Mouse (Mus musculus): ENCODE measurements around the gene Tbc1d5. TPM values are rescaled to one million over a fixed set of nuclear protein-coding genes. Genes with fewer than 3 reads are reported as not detected.

The Tbc1d5 gene
- polyA plus RNA-seq, 1 experiment from 2014 or later, result 10.5 TPM

DNA sequence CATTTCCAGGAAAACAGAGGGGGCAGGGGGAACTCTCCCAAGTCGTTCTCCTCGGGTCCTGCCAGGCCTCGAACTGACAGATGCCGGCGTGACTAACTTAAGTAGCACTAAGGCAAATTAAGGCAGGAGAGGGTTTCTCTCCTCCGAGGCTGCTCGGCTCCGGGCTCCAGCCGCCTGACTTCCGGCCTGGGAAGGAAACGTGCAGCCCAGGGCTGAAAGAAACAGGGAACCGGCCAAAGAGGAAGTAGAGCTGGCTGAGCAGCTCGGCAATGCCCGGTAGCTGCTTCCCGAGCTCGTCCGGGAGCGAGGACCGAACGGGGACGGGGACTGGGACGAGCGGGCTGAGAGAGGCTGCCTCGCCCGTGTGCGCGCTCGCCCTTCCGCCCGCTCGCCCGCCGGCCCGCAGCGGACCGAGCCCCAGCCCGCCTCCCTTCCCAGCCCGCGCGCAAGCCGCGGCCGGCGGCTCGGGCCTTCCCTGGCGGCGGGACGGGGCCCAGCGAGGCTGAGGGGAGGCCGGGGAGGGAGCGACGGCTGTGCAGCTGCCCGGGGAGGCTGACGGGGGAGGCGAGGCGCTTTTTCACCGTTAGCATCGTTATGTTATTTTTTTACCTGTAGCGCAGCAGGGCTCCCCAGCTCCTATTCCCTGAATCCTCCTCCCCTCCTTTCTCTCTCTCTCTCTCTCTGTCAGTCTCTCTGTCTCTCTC lies 509 bp downstream of the Tbc1d5 start:
- Histone ChIP-seq H3K27ac (peak overlapping the region; percentile 99), H3K4me2 (replicated peaks) (peak overlapping the region; percentile 74), H3K9me3 (replicated peaks) (no peaks in the 10 kb centered on the region), H3K4me3 (peak overlapping the region; percentile 83), H3K27me3 (no peaks in the 10 kb centered on the region), H3K36me3 (no peaks in the 10 kb centered on the region), H3K4me1 (peaks cover 7% of the 10 kb centered on the region), H3K9ac (peak overlapping the region; percentile 98)
- ATAC-seq (ENCODE audit: low FRiP score), result peak; percentile 86
- under 1% methylated on average over 53 of the region's 59 CpGs for WGBS

DNA sequence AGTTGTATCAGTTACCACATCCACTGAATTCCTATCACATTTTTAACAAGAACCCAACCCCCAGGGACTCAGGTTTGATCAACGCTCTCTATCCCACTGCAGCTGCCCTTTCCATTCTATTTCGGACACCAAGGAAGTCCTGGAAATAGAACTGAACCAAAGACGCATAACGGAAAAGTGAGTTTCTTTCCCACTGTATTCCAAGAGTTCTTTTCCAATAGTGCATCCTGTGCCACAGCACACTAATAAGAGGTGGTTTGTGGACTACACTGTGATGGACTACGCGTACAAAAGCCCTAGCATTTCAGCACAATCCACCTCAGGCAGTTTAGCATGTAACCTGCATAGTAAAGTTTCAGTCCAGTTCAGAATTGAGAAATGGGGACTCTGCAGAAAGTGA lies 1.2 kb downstream of the Tbc1d5 start:
- no peak for ATAC-seq (ENCODE audit: low FRiP score)
- Histone ChIP-seq H3K4me3 (peak overlapping the region; percentile 83), H3K4me2 (replicated peaks) (peak overlapping the region; percentile 74), H3K9me3 (replicated peaks) (no peaks in the 10 kb centered on the region), H3K9ac (peak overlapping the region; percentile 98), H3K4me1 (peaks cover 7% of the 10 kb centered on the region), H3K36me3 (no peaks in the 10 kb centered on the region), H3K27me3 (no peaks in the 10 kb centered on the region), H3K27ac (peak overlapping the region; percentile 99; the same call in 1 of the 2 replicates)
- WGBS, result 65% methylated on average over 6 of the region's 6 CpGs

DNA sequence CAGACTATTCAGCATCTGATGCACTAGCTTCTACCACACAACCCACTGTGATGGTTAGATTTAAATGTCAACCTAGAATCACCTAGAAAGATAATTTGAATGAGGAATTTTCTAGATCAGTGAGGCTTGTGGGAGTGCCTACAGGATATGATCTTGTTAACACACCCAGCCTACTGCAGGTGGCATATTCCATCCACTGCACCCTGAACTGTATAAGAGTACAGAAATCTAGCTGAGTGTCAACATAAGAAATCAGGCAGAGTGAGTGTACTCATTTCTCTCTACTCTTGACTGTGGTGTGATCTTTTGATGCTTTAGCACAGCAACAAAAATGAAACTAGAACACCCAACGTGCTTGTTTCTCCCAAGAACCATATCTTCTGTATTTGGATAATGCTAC lies 6.8 kb downstream of the Tbc1d5 start:
- H3K27me3 ChIP-seq, result no peaks in the 10 kb centered on the region
- no peak overlapping the region for H3K27ac ChIP-seq
- no peaks in the 10 kb centered on the region for H3K36me3 ChIP-seq
- H3K4me2 ChIP-seq (replicated peaks), result no peak overlapping the region
- H3K4me3 ChIP-seq, result no peak overlapping the region
- 88% methylated on average over 1 of the region's 1 CpGs for WGBS
- H3K4me1 ChIP-seq, result no peaks in the 10 kb centered on the region
- no peak for ATAC-seq (ENCODE audit: low FRiP score)
- no peak overlapping the region for H3K9ac ChIP-seq
- no peaks in the 10 kb centered on the region for H3K9me3 ChIP-seq (replicated peaks)

DNA sequence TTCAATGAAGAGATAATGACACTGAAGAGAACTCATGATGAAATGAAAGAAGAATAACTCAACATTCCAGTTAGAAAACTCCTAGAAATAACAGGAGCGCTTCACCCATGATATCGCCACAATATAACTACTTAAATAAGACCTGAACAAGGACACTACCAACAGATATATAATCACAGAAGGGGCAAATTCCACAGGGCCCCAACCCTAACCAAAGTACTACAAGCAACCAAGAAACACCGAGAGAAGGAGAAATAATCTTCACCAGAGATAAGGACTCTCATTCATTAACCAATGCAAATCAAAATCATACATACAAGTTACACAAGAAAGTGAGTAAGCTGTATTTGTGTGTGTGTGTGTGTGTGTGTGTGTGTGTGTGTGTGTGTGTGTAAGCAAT lies 7.6 kb downstream of the Tbc1d5 start:
- Histone ChIP-seq H3K9me3 (replicated peaks) (no peaks in the 10 kb centered on the region), H3K4me1 (no peaks in the 10 kb centered on the region), H3K4me3 (no peak overlapping the region), H3K4me2 (replicated peaks) (no peak overlapping the region), H3K36me3 (no peaks in the 10 kb centered on the region), H3K9ac (no peak overlapping the region), H3K27me3 (no peaks in the 10 kb centered on the region), H3K27ac (no peak overlapping the region)
- ATAC-seq (ENCODE audit: low FRiP score), result no peak
- 95% methylated on average over 3 of the region's 3 CpGs for WGBS

DNA sequence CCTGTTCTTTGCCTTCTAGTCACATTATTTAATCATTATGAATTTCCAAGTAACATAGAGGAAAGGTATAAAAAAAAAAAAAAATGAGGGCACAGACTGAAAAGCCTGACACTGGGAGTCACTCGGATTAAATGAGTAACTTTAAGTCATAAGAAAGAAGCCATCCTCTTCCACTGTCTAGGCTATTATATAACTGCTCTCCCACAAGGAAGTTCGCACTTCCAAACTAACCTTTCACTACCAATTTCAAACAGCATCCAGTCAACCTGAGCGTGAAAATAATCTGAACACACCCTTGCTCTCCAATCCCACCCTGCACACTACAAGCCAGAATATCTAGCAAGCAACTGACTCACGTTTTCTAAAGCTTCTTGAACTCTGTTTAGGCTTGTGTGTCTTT lies 9.2 kb downstream of the Tbc1d5 start:
- Histone ChIP-seq H3K4me3 (no peak overlapping the region), H3K9ac (no peak overlapping the region), H3K36me3 (no peaks in the 10 kb centered on the region), H3K4me1 (no peaks in the 10 kb centered on the region), H3K9me3 (replicated peaks) (no peaks in the 10 kb centered on the region), H3K27ac (no peak overlapping the region), H3K4me2 (replicated peaks) (no peak overlapping the region), H3K27me3 (no peaks in the 10 kb centered on the region)
- 85% methylated on average over 4 of the region's 4 CpGs for WGBS
- ATAC-seq (ENCODE audit: low FRiP score), result no peak

DNA sequence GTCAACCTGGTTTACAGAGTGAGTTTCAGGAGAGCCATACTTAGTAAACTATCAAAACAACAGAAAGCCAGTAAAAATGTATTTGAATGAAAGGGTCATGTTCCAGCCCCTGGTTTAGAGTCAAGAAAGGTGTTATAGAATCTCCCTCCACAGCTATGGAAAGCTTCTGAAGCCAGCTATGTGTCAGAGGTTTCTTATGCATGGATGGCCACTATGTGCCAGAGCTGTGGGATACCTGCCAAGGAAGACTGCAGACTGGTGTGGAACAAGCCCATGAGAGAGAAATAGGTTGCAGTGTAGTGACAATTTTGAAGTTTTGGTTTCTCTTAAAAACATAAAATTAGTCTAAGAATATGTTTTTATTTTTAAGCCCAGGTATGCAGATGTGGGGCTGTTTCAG lies 16.8 kb downstream of the Tbc1d5 start:
- no peaks in the 10 kb centered on the region for H3K9me3 ChIP-seq (replicated peaks)
- H3K27ac ChIP-seq, result no peak overlapping the region
- no peak overlapping the region for H3K4me3 ChIP-seq
- H3K36me3 ChIP-seq, result no peaks in the 10 kb centered on the region
- H3K27me3 ChIP-seq, result no peaks in the 10 kb centered on the region
- H3K4me2 ChIP-seq (replicated peaks), result no peak overlapping the region
- H3K4me1 ChIP-seq, result no peaks in the 10 kb centered on the region
- ATAC-seq (ENCODE audit: low FRiP score), result no peak
- no peak overlapping the region for H3K9ac ChIP-seq

DNA sequence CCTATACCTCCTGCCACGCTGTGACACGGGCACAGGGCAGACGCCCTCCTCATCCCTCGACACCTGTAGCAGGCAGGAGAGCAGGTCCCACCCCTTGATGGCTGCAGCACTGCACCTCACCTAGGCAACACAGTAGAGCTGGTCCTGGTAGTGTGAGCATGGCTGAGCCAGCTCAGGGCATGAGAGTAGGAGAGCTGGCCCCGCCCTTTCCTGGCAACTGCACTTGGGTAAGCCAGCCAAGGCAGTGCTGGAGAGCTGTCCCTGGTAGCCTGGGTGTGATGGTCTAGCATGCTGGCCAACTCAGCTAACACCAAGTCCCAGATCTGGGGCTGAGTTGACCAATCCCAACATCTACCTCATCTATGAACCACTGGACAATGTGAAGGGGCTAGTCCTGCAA lies 19.9 kb downstream of the Tbc1d5 start:
- ATAC-seq (ENCODE audit: low FRiP score), result no peak; the same call in 1 of the 2 replicates
- 89% methylated on average over 5 of the region's 5 CpGs for WGBS

DNA sequence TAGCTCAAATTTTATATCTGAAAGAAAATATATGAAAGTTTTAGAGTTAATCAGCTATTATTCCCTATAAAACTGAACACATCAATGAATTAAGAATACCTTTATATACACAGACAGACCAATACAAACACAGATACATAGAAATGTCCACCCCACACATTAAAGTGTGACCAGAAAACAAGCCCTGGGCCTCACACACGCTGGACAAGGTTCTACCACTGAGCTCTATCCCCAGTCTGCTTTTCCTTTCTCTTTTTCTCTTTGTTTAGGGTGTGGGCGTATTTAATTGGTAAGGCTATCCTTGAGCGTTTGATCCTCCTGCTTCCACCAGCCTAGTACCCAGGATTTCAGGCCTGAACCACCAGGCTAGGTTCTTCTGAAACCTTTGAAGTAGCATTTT lies 28.2 kb downstream of the Tbc1d5 start:
- Histone ChIP-seq H3K9me3 (replicated peaks) (no peaks in the 10 kb centered on the region), H3K36me3 (no peaks in the 10 kb centered on the region), H3K4me2 (replicated peaks) (no peak overlapping the region), H3K27ac (no peak overlapping the region), H3K4me1 (no peaks in the 10 kb centered on the region), H3K9ac (no peak overlapping the region), H3K4me3 (no peak overlapping the region), H3K27me3 (no peaks in the 10 kb centered on the region)
- WGBS, result 37% methylated on average over 3 of the region's 3 CpGs
- ATAC-seq (ENCODE audit: low FRiP score), result no peak

More for the DNA sequence above, 19.9 kb downstream of the Tbc1d5 start:
- Histone ChIP-seq H3K4me2 (replicated peaks) (no peak overlapping the region), H3K4me1 (no peaks in the 10 kb centered on the region), H3K9ac (no peak overlapping the region), H3K27ac (no peak overlapping the region), H3K9me3 (replicated peaks) (no peaks in the 10 kb centered on the region), H3K4me3 (no peak overlapping the region), H3K36me3 (no peaks in the 10 kb centered on the region), H3K27me3 (no peaks in the 10 kb centered on the region)

DNA sequence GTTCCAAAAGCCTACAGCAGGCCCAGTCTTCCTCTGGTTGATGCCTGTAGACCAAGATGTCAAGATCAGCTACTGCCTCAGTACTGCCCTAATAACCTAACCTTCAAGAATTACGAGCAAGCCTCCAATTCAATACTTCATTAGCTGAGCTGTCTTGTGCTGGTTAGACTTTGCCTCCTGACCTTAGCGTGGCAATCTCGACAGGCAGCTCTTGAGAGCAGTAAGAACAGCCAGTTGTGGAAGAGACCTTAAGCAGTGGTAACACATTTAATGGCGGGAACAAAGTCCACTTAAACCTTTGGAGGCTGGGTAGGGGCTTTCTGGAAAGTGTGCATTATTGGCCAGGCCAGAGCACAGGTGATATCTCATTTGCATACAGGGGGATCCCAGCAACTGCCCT lies 34.2 kb downstream of the Tbc1d5 start:
- H3K9ac ChIP-seq, result no peak overlapping the region
- WGBS, result 94% methylated on average over 4 of the region's 4 CpGs
- H3K4me1 ChIP-seq, result no peaks in the 10 kb centered on the region
- H3K27me3 ChIP-seq, result no peaks in the 10 kb centered on the region
- H3K9me3 ChIP-seq (replicated peaks), result no peaks in the 10 kb centered on the region
- H3K36me3 ChIP-seq, result no peaks in the 10 kb centered on the region
- H3K27ac ChIP-seq, result no peak overlapping the region
- no peak for ATAC-seq (ENCODE audit: low FRiP score)
- no peak overlapping the region for H3K4me2 ChIP-seq (replicated peaks)
- H3K4me3 ChIP-seq, result no peak overlapping the region

DNA sequence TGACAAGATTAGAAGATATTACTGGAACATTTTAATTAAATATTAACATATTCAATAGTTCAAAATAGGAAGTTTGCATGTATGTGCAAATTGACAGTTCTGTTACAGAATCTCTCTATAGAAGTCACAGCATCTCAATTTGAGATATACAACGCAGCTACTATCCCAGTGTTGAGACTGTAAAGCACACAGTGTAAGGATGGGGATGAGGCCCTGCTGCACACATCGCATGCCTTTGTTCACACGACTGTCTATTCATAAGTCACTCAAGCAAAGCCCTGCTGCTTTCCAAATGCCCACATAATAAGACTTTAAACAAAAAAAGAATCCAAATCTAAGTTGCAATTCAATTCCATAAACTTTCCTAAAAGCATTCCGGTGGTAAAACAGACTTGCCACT lies 37.1 kb downstream of the Tbc1d5 start:
- no peak overlapping the region for H3K4me2 ChIP-seq (replicated peaks)
- no peaks in the 10 kb centered on the region for H3K36me3 ChIP-seq
- H3K9ac ChIP-seq, result no peak overlapping the region
- H3K4me1 ChIP-seq, result no peaks in the 10 kb centered on the region
- H3K9me3 ChIP-seq (replicated peaks), result no peaks in the 10 kb centered on the region
- ATAC-seq (ENCODE audit: low FRiP score), result peak; percentile 58; the same call in 1 of the 2 replicates
- no peaks in the 10 kb centered on the region for H3K27me3 ChIP-seq
- WGBS, result 75% methylated on average over 4 of the region's 4 CpGs
- no peak overlapping the region for H3K27ac ChIP-seq
- H3K4me3 ChIP-seq, result no peak overlapping the region

DNA sequence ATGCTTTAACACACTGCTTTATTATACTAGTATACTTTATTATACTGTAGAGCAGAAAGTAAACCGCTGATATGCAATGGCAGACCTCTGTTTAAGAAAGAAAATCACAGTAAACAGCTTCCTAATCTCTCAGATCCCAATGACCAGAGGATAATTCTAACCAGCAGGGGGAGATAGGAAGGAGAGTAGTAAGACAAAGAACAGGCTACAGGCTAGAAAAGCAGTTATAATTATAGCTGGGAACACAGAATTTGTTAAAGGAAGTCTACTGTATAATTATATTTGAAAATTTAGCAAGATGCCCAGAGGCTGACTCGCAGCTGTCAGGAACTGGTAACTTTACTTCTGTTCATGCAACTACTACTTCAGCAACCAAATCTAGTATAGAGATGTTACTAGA lies 68.0 kb downstream of the Tbc1d5 start:
- Histone ChIP-seq H3K4me1 (no peaks in the 10 kb centered on the region), H3K4me3 (no peak overlapping the region), H3K4me2 (replicated peaks) (no peak overlapping the region), H3K9ac (no peak overlapping the region), H3K27ac (no peak overlapping the region), H3K27me3 (no peaks in the 10 kb centered on the region), H3K36me3 (no peaks in the 10 kb centered on the region), H3K9me3 (replicated peaks) (no peaks in the 10 kb centered on the region)
- ATAC-seq (ENCODE audit: low FRiP score), result no peak
- WGBS, result 73% methylated on average over 2 of the region's 2 CpGs

DNA sequence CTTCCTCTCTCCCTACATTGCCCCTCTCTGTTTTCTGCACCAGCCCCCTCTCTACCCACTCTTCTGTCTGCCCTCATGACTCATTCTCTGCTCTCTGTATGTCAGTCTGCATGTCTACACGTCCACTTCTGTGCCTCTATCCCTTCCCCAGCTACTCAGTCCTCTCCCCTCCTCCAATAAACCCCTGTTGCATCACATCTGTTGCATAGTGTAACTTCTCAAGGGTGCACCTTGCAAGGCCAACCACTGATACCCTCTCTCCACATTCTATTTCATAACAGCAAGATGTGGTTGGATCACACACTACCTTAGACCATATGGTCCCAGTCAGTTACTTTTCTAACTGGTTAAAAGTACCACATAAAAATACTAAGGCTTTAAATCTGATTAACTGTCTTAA lies 74.9 kb downstream of the Tbc1d5 start:
- WGBS, result 93% methylated on average over 1 of the region's 1 CpGs
- H3K4me2 ChIP-seq (replicated peaks), result no peak overlapping the region
- no peaks in the 10 kb centered on the region for H3K27me3 ChIP-seq
- H3K9me3 ChIP-seq (replicated peaks), result no peaks in the 10 kb centered on the region
- no peak overlapping the region for H3K27ac ChIP-seq
- H3K9ac ChIP-seq, result no peak overlapping the region
- no peaks in the 10 kb centered on the region for H3K4me1 ChIP-seq
- no peak for ATAC-seq (ENCODE audit: low FRiP score)
- H3K36me3 ChIP-seq, result no peaks in the 10 kb centered on the region
- no peak overlapping the region for H3K4me3 ChIP-seq

DNA sequence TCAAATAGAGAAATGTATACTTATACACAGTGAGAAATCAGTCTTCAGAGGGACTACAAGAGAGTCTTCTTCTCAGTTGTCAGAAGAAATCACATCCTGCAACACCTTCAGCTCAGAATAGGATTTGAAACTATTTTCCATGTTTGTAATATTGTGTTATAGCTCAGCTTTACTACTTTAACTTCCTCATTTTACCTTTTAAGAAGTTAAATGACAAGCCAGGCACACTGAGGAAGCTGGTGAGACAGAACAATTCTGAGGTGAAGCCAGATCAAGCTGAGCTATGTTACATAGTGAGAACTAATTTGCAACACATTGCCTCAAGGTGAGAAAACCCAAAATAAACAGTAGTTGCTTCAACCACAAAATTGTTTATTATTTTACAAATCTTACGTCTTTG lies 135.3 kb downstream of the Tbc1d5 start:
- Histone ChIP-seq H3K4me1 (no peaks in the 10 kb centered on the region), H3K9me3 (replicated peaks) (no peaks in the 10 kb centered on the region), H3K4me2 (replicated peaks) (no peak overlapping the region), H3K4me3 (no peak overlapping the region), H3K27ac (no peak overlapping the region), H3K36me3 (no peaks in the 10 kb centered on the region), H3K9ac (no peak overlapping the region), H3K27me3 (no peaks in the 10 kb centered on the region)
- WGBS, result 79% methylated on average over 1 of the region's 1 CpGs
- no peak for ATAC-seq (ENCODE audit: low FRiP score)

Measured in hindbrain, embryonic 12.5 days (tissue).